Mouse (Mus musculus) lung, embryonic 14.5 days (tissue): ENCODE results near the gene Ccn1. TPM values are rescaled to one million over a fixed set of nuclear protein-coding genes. Genes with fewer than 3 reads are reported as not detected.

ENCODE experiments used
- ATAC-seq: fragments of 200-750 bp; cut with Nextera tagmentation; 2 replicates; pipeline ENCODE4 v1.8.0; 2017; ENCODE audit warnings: mild to moderate bottlenecking, moderate TSS enrichment, moderate library complexity; ENCODE audit not compliant: insufficient read depth
- DNase-seq: peaks from one replicate; pipeline ENCODE4 v3.0.0-alpha.2; 2015
- H3K27ac ChIP-seq: fragments of 300-500 bp; sonication (generic); 2 replicates; pipeline ENCODE4 v1.5.1; 2014; ENCODE audit warnings: low read depth, mild to moderate bottlenecking, moderate library complexity
- H3K27me3 ChIP-seq: fragments of 300-500 bp; sonication (generic); 2 replicates; pipeline ENCODE4 v1.6.1; 2014; ENCODE audit warnings: low read length, control low read depth; ENCODE audit not compliant: insufficient read depth
- H3K36me3 ChIP-seq: fragments of 300-500 bp; sonication (generic); 2 replicates; pipeline ENCODE4 v1.6.1; 2014; ENCODE audit warnings: control low read depth; ENCODE audit not compliant: insufficient read depth
- H3K4me1 ChIP-seq: fragments of 300-500 bp; sonication (generic); 2 replicates; pipeline ENCODE4 v1.6.1; 2014; ENCODE audit warnings: antibody characterized with exemption, control low read depth; ENCODE audit not compliant: insufficient read depth
- H3K4me2 ChIP-seq: fragments of 300-500 bp; sonication (generic); 2 replicates; pipeline ENCODE4 v1.6.1; 2014; ENCODE audit warnings: mild to moderate bottlenecking
- H3K4me3 ChIP-seq: fragments of 300-500 bp; sonication (generic); 2 replicates; pipeline ENCODE4 v1.5.1; 2014; ENCODE audit warnings: low read depth, low read length
- H3K9ac ChIP-seq: fragments of 300-500 bp; sonication (generic); 2 replicates; pipeline ENCODE4 v1.6.1; 2014
- H3K9me3 ChIP-seq: fragments of 300-500 bp; sonication (generic); 2 replicates; pipeline ENCODE4 v1.6.1; 2016; ENCODE audit warnings: low read depth, low read length, control low read depth
- CTCF ChIP-seq: IDR thresholded peaks from 2 replicates; pipeline ENCODE4 v1.5.1; 2016; ENCODE audit warnings: antibody characterized with exemption, low read depth
- WGBS: fragments of 180-500 bp; shearing (Covaris S2); extraction: QIAGEN DNeasy Blood & Tissue Kit; methylation state at CpG from one replicate; pipeline ENCODE4 v1.1.7; 2014; 5-methylcytosine and 5-hydroxymethylcytosine counted together
- polyA plus RNA-seq: library from polyadenylated mRNA; unstranded; fragments of >200 nt; fragmentation: Nextera tagmentation; extraction: Ambion mirVana; gene quantifications from 2 replicates; pipeline ENCODE4 v1.2.1, GENCODE M21; 2014

Gene Ccn1
- polyA plus RNA-seq, 1 experiment from 2014 or later = 41.6 TPM

- Histone ChIP-seq H3K4me3 (no peak overlapping the region), H3K27ac (no peak overlapping the region), H3K9ac (no peak overlapping the region), H3K4me1 (peaks cover 8% of the 10 kb centered on the region), H3K9me3 (no peaks in the 10 kb centered on the region), H3K27me3 (no peaks in the 10 kb centered on the region), H3K4me2 (no peak overlapping the region), H3K36me3 (peaks cover 17% of the 10 kb centered on the region)
- DNase-seq = no peak
- no peak for TF ChIP-seq CTCF
- 79% methylated on average over 6 of the region's 6 CpGs for WGBS
- no peak for ATAC-seq
Measured at GRCm38 (mm10) chr3:145645463-145645862, 4.3 kb downstream of the Ccn1 start.

DNA sequence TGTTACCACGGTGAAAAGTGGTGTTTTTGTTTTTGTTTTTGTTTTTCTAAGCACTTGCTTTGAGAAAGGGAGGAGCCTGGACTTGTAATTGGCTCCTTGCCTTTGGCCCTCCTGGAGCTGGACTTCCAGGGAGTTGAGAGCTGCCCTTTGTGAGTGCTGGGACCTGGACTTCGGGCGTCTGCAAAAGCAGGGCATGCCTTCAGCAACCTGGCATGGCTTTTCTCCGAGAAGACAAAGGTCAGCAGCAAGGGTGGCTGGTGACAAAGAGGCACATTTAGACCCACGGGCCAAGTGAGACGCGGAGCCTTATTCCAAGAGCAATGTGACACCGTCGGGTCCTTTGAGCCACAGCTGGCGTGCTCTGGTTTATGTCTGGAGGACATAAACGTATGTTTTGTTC is 6.9 kb downstream of the Ccn1 start:
- Histone ChIP-seq H3K4me1 (no peaks in the 10 kb centered on the region; the same call in none of the 2 replicates), H3K27ac (no peak overlapping the region), H3K4me2 (no peak overlapping the region), H3K9ac (no peak overlapping the region), H3K4me3 (no peak overlapping the region), H3K9me3 (no peaks in the 10 kb centered on the region), H3K27me3 (no peaks in the 10 kb centered on the region), H3K36me3 (peaks cover 10% of the 10 kb centered on the region)
- no peak for TF ChIP-seq CTCF
- ATAC-seq = no peak
- 63% methylated on average over 11 of the region's 11 CpGs for WGBS
- DNase-seq = no peak

DNA sequence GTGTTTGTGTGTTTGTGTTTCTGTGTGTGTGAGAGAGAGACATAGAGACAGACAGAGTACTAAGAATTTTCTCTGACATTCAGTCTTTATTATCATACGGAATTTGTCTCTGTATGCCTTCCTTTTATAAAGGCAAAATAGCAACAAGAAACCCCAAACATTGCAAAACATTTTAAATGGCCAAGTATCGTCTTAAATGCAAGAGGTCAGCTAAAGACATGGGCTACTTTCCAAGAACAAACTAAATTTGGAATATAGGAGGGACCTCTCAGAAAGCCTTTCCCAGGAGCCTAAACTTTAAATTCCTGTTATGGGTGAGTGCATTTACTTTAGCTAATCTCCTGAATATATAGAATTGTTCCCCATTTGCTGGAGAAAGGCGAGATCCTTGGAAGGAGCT is 7.9 kb downstream of the Ccn1 start:
- Histone ChIP-seq H3K4me3 (no peak overlapping the region), H3K27ac (no peak overlapping the region), H3K27me3 (no peaks in the 10 kb centered on the region), H3K4me1 (no peaks in the 10 kb centered on the region), H3K9ac (no peak overlapping the region), H3K4me2 (no peak overlapping the region), H3K9me3 (no peaks in the 10 kb centered on the region), H3K36me3 (no peaks in the 10 kb centered on the region)
- DNase-seq (peak; percentile 69), ATAC-seq (no peak)
- 46% methylated on average over 3 of the region's 3 CpGs for WGBS
- TF ChIP-seq CTCF = no peak

DNA sequence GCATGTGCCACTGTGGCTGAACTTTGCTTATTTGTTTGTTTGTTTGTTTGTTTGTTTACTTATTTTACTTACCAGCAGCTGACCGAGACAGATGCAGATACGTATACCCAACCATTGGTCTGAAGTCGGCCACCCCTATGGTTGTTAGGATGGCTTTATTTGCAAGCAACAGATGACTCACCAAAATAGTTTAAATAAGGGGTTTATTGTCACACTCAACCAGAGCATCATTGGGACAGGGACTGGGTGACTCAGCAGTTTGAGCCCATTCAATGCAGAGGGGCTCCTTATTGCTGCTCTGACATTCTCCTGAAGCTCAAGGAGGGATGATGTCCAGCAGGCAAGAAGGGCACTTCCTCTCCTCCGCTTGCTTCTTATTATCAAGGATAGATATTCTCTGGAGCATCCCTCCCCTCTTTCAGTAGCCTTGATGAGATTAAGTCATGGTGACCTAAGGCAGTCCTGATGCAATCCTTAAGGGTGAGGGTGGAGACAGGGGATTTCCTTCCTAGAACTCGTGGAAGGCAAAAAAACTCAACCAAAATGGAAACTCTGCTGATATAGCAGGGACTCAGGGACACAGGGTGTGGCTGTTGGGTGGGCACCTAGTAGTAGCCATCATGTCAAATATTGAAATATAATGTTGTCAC is 8.6 kb downstream of the Ccn1 start:
- no peak overlapping the region for H3K4me2 ChIP-seq
- no peaks in the 10 kb centered on the region for H3K9me3 ChIP-seq
- H3K36me3 ChIP-seq = no peaks in the 10 kb centered on the region
- no peak for TF ChIP-seq CTCF
- ATAC-seq (no peak), DNase-seq (no peak)
- no peak overlapping the region for H3K27ac ChIP-seq
- H3K4me1 ChIP-seq = no peaks in the 10 kb centered on the region
- no peak overlapping the region for H3K4me3 ChIP-seq
- H3K27me3 ChIP-seq = no peaks in the 10 kb centered on the region
- 80% methylated on average over 5 of the region's 5 CpGs for WGBS
- H3K9ac ChIP-seq = no peak overlapping the region

GRCm38 (mm10) chr3:145640583-145640982 is 9.2 kb downstream of the Ccn1 start:
- no peaks in the 10 kb centered on the region for H3K9me3 ChIP-seq
- no peaks in the 10 kb centered on the region for H3K36me3 ChIP-seq
- H3K4me1 ChIP-seq = no peaks in the 10 kb centered on the region
- ATAC-seq = no peak
- no peak overlapping the region for H3K9ac ChIP-seq
- DNase-seq = no peak
- H3K27ac ChIP-seq = no peak overlapping the region
- WGBS = 50% methylated on average over 4 of the region's 4 CpGs
- no peak overlapping the region for H3K4me3 ChIP-seq
- H3K27me3 ChIP-seq = no peaks in the 10 kb centered on the region
- H3K4me2 ChIP-seq = no peak overlapping the region
- TF ChIP-seq CTCF = no peak

DNA sequence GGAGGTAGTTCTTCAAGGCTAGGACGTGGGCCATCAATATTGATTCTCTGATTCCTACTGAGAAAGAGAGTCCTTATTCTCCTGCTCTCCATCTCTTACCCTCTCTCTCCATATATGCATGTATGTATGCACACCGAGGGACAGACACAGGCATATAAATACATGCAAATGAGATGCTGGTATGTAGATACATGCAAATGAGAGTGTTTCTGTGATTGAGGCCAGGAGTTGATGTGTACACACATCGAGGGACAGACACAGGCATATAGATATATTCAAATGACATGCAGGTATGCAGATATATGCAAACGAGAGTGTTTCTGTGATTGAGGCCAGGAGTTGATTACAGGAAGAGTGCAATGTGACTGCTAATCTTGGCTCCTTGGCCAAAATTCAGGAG is 9.6 kb downstream of the Ccn1 start:
- Histone ChIP-seq H3K4me3 (no peak overlapping the region), H3K4me2 (no peak overlapping the region), H3K9me3 (no peaks in the 10 kb centered on the region), H3K27me3 (no peaks in the 10 kb centered on the region), H3K4me1 (no peaks in the 10 kb centered on the region), H3K36me3 (no peaks in the 10 kb centered on the region), H3K27ac (no peak overlapping the region), H3K9ac (no peak overlapping the region)
- no peak for ATAC-seq
- WGBS = 77% methylated on average over 4 of the region's 4 CpGs
- no peak for TF ChIP-seq CTCF
- no peak for DNase-seq

DNA sequence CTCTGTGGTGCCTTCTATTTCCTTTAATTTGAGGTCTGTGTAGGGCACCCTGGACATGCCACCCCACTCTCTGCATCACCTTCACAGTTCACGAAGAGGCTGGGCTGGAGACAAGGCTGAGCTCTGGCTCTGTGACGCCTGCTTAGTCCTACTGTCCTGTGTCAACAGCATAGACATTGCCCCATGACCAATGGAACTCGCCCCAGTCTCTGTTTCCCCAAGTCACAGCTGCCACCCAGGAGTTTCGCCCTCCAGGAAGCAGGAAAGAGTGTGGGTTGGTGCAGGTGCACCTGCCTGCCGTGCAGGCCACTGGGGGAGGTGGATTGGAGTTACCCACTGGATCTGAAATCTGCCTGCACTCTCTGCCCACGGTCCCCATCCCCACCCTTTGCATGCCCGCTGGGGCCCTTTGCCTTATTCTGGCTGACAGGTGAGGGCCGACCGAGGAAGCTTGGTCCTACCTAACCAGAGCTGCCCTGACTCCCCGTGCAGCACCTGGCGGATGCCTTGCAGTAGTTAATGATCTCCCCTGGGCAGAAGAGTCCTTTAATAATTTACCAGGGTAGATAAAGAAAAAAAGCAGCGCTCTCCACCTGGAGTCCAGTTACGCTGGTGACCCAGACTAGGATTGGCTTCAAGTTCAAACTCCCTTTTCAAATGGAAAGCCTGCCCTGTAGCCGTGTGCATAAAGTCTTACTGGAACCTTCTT is 15.6 kb downstream of the Ccn1 start:
- WGBS = 60% methylated on average over 14 of the region's 14 CpGs
- Histone ChIP-seq H3K4me3 (no peak overlapping the region), H3K4me2 (no peak overlapping the region), H3K27ac (peak overlapping the region; percentile 58; the same call in 1 of the 2 replicates), H3K9me3 (no peaks in the 10 kb centered on the region), H3K4me1 (0 out of 2 replicates have a peak, but pooled peaks cover 6% of the 10 kb centered on the region), H3K27me3 (no peaks in the 10 kb centered on the region), H3K36me3 (no peaks in the 10 kb centered on the region), H3K9ac (no peak overlapping the region)
- TF ChIP-seq CTCF = no peak
- no peak for DNase-seq
- peak; percentile 52 for ATAC-seq
